Mouse (Mus musculus) urinary bladder, postnatal 0 days (tissue): Measurements from ENCODE around the gene Zfp735. TPM values are rescaled to one million over a fixed set of nuclear protein-coding genes. Genes with fewer than 3 reads are reported as not detected.

Source experiments
- polyA plus RNA-seq: library from polyadenylated mRNA; unstranded; fragments of >200 nt; fragmentation: Nextera tagmentation; extraction: Ambion mirVana; gene quantifications from 2 replicates; pipeline ENCODE4 v1.2.1, GENCODE M21; 2015

The Zfp735 gene
- polyA plus RNA-seq = not detected in 2 replicates

DNA sequence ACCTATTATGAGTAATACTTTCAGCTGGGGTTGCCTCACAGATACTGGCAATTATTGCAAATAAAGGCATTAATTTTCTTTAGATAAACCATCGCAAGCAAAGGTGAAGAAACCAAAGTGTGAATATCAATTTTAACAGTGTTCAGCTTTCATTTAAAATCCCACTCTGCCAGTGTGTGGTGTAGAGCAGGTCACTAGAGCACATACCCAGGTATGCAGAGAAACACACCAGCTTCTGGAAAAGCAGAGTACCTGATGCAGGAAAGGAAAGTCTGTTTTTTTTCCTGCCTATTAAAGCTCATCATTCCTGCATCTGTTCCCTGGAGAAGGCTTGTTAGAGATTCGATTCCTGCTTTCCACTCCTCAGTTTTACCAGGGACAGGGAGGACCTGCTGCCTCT, at the start of gene Zfp735:
Zfp735 (plus strand) TSS at position 301 of the 400 bp plus-strand sequence.

Other genes with a start within 250 kb of the Zfp735 start
- not detected in 2 replicates for gene Olfr380, start 231.3 kb upstream of the Zfp735 start, polyA plus RNA-seq
- gene Olfr381, start 197.2 kb upstream of the Zfp735 start, polyA plus RNA-seq = not detected in 2 replicates
- gene Olfr382, start 171.6 kb upstream of the Zfp735 start, polyA plus RNA-seq = not detected in 2 replicates
- gene Olfr385, start 95.8 kb upstream of the Zfp735 start, polyA plus RNA-seq = not detected in 2 replicates
- not detected in 2 replicates for gene Olfr384, start 90.2 kb upstream of the Zfp735 start, polyA plus RNA-seq
- gene Olfr389, start 91.9 kb downstream of the Zfp735 start, polyA plus RNA-seq = not detected in 2 replicates
- not detected in 2 replicates for gene Olfr390, start 94.2 kb downstream of the Zfp735 start, polyA plus RNA-seq
- gene Olfr391-ps, start 114.3 kb downstream of the Zfp735 start, polyA plus RNA-seq = not detected in 2 replicates
- gene Olfr392, start 128.3 kb downstream of the Zfp735 start, polyA plus RNA-seq = not detected in 2 replicates
- gene Olfr393, start 162.7 kb downstream of the Zfp735 start, polyA plus RNA-seq = not detected in 2 replicates
- gene Olfr394, start 202.0 kb downstream of the Zfp735 start, polyA plus RNA-seq = not detected in 2 replicates
- gene Olfr395, start 220.5 kb downstream of the Zfp735 start, polyA plus RNA-seq = not detected in 2 replicates
- not detected in 2 replicates for gene Olfr23, start 247.9 kb downstream of the Zfp735 start, polyA plus RNA-seq